Mouse (Mus musculus) intestine, postnatal 0 days (tissue): ENCODE measurements around the gene Actr1a. TPM values are rescaled to one million over a fixed set of nuclear protein-coding genes. Genes with fewer than 3 reads are reported as not detected.

Experiments used
- ATAC-seq: fragments of 200-750 bp; cut with Nextera tagmentation; 2 replicates; pipeline ENCODE4 v1.8.0; 2017; ENCODE audit warnings: mild to moderate bottlenecking, moderate TSS enrichment, moderate library complexity
- H3K27ac ChIP-seq: fragments of 300-500 bp; sonication (generic); 2 replicates; pipeline ENCODE4 v1.5.1; 2014; ENCODE audit warnings: mild to moderate bottlenecking, low read depth, low read length, moderate library complexity
- H3K27me3 ChIP-seq: fragments of 300-500 bp; sonication (generic); replicated peaks from 2 replicates; pipeline ENCODE4 v1.6.1; 2014; ENCODE audit warnings: low read length, mixed read lengths; ENCODE audit not compliant: control insufficient read depth, insufficient read depth
- H3K36me3 ChIP-seq: fragments of 300-500 bp; sonication (generic); 2 replicates; pipeline ENCODE4 v1.6.1; 2014; ENCODE audit warnings: mild to moderate bottlenecking, moderate library complexity; ENCODE audit not compliant: control insufficient read depth, insufficient read depth
- H3K4me1 ChIP-seq: fragments of 300-500 bp; sonication (generic); replicated peaks from 2 replicates; pipeline ENCODE4 v1.6.1; 2014; ENCODE audit warnings: antibody characterized with exemption, low read length, mixed read lengths; ENCODE audit not compliant: control insufficient read depth, insufficient read depth
- H3K4me2 ChIP-seq: fragments of 300-500 bp; sonication (generic); replicated peaks from 2 replicates; pipeline ENCODE4 v1.6.1; 2014; ENCODE audit warnings: low read depth, mild to moderate bottlenecking, moderate library complexity
- H3K4me3 ChIP-seq: fragments of 300-500 bp; sonication (generic); 2 replicates; pipeline ENCODE4 v1.5.1; 2014; ENCODE audit warnings: low read depth, low read length
- H3K9ac ChIP-seq: fragments of 300-500 bp; sonication (generic); 2 replicates; pipeline ENCODE4 v1.6.1; 2014; ENCODE audit warnings: mild to moderate bottlenecking, low read depth, low read length
- H3K9me3 ChIP-seq: fragments of 300-500 bp; sonication (generic); 2 replicates; pipeline ENCODE4 v1.6.1; 2016; ENCODE audit warnings: mixed run types; ENCODE audit not compliant: control insufficient read depth
- CTCF ChIP-seq: sonication (generic); IDR thresholded peaks from 2 replicates; pipeline ENCODE4 v1.5.1; 2016; ENCODE audit warnings: low read depth, mild to moderate bottlenecking, control low read depth, antibody characterized with exemption, moderate library complexity
- WGBS: fragments of 180-500 bp; shearing (Covaris S2); extraction: QIAGEN DNeasy Blood & Tissue Kit; methylation state at CpG from one replicate; pipeline ENCODE4 v1.1.7; 2014; 5-methylcytosine and 5-hydroxymethylcytosine counted together
- polyA plus RNA-seq: library from polyadenylated mRNA; unstranded; fragments of >200 nt; fragmentation: Nextera tagmentation; extraction: Ambion mirVana; gene quantifications from 2 replicates; pipeline ENCODE4 v1.2.1, GENCODE M21; 2015

Actr1a gene
- polyA plus RNA-seq, 1 experiment from 2014 or later: 100 TPM

GRCm38 (mm10) chr19:46418051-46418450 is 22.5 kb upstream of the Actr1a start:
- Histone ChIP-seq H3K9me3 (no peaks in the 10 kb centered on the region), H3K36me3 (no peaks in the 10 kb centered on the region; the same call in 1 of the 2 replicates), H3K4me3 (no peak overlapping the region), H3K9ac (no peak overlapping the region), H3K4me1 (no peaks in the 10 kb centered on the region), H3K4me2 (no peak overlapping the region), H3K27ac (no peak overlapping the region), H3K27me3 (no peaks in the 10 kb centered on the region)
- WGBS: 70% methylated on average over 4 of the region's 4 CpGs
- no peak for ATAC-seq
- TF ChIP-seq CTCF: no peak

GRCm38 (mm10) chr19:46416276-46416675 is 20.7 kb upstream of the Actr1a start:
- 74% methylated on average over 9 of the region's 9 CpGs for WGBS
- no peaks in the 10 kb centered on the region for H3K9me3 ChIP-seq
- H3K36me3 ChIP-seq: no peaks in the 10 kb centered on the region; the same call in 1 of the 2 replicates
- no peak overlapping the region for H3K4me3 ChIP-seq
- no peak for ATAC-seq
- no peak overlapping the region for H3K9ac ChIP-seq
- TF ChIP-seq CTCF: no peak
- no peaks in the 10 kb centered on the region for H3K27me3 ChIP-seq
- no peak overlapping the region for H3K4me2 ChIP-seq
- no peak overlapping the region for H3K27ac ChIP-seq
- no peaks in the 10 kb centered on the region for H3K4me1 ChIP-seq

- H3K27ac ChIP-seq: no peak overlapping the region
- WGBS: 87% methylated on average over 8 of the region's 8 CpGs
Observed at GRCm38 (mm10) chr19:46414486-46414885, 18.9 kb upstream of the Actr1a start.

GRCm38 (mm10) chr19:46413969-46414368 is 18.4 kb upstream of the Actr1a start:
- H3K36me3 ChIP-seq: no peaks in the 10 kb centered on the region; the same call in 1 of the 2 replicates
- no peaks in the 10 kb centered on the region for H3K4me1 ChIP-seq
- no peak for TF ChIP-seq CTCF
- 94% methylated on average over 2 of the region's 2 CpGs for WGBS
- no peaks in the 10 kb centered on the region for H3K9me3 ChIP-seq
- no peak overlapping the region for H3K27ac ChIP-seq
- H3K4me3 ChIP-seq: no peak overlapping the region
- no peak for ATAC-seq
- no peak overlapping the region for H3K9ac ChIP-seq
- no peak overlapping the region for H3K4me2 ChIP-seq
- H3K27me3 ChIP-seq: no peaks in the 10 kb centered on the region

More at GRCm38 (mm10) chr19:46414486-46414885, 18.9 kb upstream of the Actr1a start:
- H3K9me3 ChIP-seq: no peaks in the 10 kb centered on the region
- TF ChIP-seq CTCF: no peak
- no peak overlapping the region for H3K9ac ChIP-seq
- ATAC-seq: no peak
- H3K4me3 ChIP-seq: no peak overlapping the region
- H3K36me3 ChIP-seq: no peaks in the 10 kb centered on the region; the same call in 1 of the 2 replicates
- no peak overlapping the region for H3K4me2 ChIP-seq
- H3K27me3 ChIP-seq: no peaks in the 10 kb centered on the region
- no peaks in the 10 kb centered on the region for H3K4me1 ChIP-seq

- H3K27me3 ChIP-seq: no peaks in the 10 kb centered on the region
- H3K27ac ChIP-seq: no peak overlapping the region
- no peak for ATAC-seq
- TF ChIP-seq CTCF: no peak
- no peaks in the 10 kb centered on the region for H3K9me3 ChIP-seq
- H3K4me1 ChIP-seq: no peaks in the 10 kb centered on the region
- no peak overlapping the region for H3K4me3 ChIP-seq
- no peak overlapping the region for H3K9ac ChIP-seq
- 83% methylated on average over 12 of the region's 12 CpGs for WGBS
- H3K4me2 ChIP-seq: no peak overlapping the region
- peaks cover under 1% of the 10 kb centered on the region for H3K36me3 ChIP-seq
Observed at GRCm38 (mm10) chr19:46412056-46412805, 16.7 kb upstream of the Actr1a start.

GRCm38 (mm10) chr19:46409506-46409905 is 14.0 kb upstream of the Actr1a start:
- peaks cover 5% of the 10 kb centered on the region for H3K36me3 ChIP-seq
- no peaks in the 10 kb centered on the region for H3K27me3 ChIP-seq
- H3K9ac ChIP-seq: no peak overlapping the region
- no peak for ATAC-seq
- no peak for TF ChIP-seq CTCF
- H3K27ac ChIP-seq: no peak overlapping the region
- 64% methylated on average over 3 of the region's 3 CpGs for WGBS
- no peaks in the 10 kb centered on the region for H3K4me1 ChIP-seq
- H3K4me2 ChIP-seq: no peak overlapping the region
- H3K4me3 ChIP-seq: no peak overlapping the region
- H3K9me3 ChIP-seq: no peaks in the 10 kb centered on the region
